Mouse (Mus musculus) left cerebral cortex, postnatal 10 days (tissue): ENCODE results near the gene Arid5b. TPM values are rescaled to one million over a fixed set of nuclear protein-coding genes. Genes with fewer than 3 reads are reported as not detected.

Experiments used
- DNase-seq, 2 experiments: peaks; one replicate each; pipeline ENCODE4 v3.0.0; 2021 to 2022; ENCODE audit warnings: low spot score in 2 of 2, mixed read lengths in 1 of 2; ENCODE audit errors: extremely low spot score in 1 of 2
- intact Hi-C: fragments of 180-260 bp; cut with DNase I; formaldehyde crosslinking; loops from one replicate; pipeline ENCODE4 v1.15.1; 2025
- total RNA-seq, 2 experiments: library from RNA; stranded (reverse); gene quantifications; 2 replicates each; pipeline ENCODE4 v1.2.3; 2021

Arid5b gene
- total RNA-seq, 2 experiments from 2014 or later = 22.6 to 24.0 TPM

- intact Hi-C loops = no loop called here
- no peak for DNase-seq
These were observed 145.9 kb downstream of the Arid5b start for GRCm38 (mm10) chr10:68132636-68133035.

DNA sequence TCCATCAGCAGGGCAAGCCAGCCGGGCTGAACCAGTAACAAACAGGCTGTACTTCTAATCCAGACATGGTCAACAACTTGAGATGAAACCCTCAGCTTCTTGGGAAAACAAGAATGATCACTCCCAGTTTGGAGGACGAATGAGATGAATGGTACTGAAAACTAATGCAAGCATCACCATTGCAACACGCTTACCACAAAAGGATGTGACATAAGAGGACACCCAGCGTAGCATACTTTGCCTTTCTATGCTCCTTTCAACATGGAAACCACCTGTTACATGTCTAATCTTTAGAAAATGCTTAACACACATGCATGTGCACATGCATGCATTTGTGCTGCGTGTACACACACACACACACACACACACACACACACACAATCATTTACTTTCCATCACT, 146.4 kb downstream of the Arid5b start:
- no peak for DNase-seq
- intact Hi-C loops = no loop called here

DNA sequence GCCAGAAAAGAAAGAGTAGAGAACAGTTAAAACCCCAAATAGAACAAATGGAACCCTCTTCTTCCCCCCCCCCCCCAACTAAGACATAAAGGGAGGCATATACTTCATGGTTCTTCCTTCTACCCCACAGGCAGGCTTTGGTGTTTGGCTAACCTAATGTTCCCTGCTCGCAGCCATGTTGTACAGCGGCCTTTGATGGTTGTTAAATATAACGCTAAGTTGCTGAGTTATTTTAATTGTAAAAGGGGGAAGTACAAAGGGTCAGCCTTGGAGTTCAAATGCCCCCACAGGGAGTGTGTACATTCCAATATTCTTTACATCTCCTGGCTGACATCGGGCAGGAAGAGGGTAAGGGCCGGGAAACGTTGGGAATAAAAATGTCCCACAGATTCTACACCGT, 148.9 kb downstream of the Arid5b start:
- DNase-seq = no peak
- intact Hi-C loops = no loop called here

DNA sequence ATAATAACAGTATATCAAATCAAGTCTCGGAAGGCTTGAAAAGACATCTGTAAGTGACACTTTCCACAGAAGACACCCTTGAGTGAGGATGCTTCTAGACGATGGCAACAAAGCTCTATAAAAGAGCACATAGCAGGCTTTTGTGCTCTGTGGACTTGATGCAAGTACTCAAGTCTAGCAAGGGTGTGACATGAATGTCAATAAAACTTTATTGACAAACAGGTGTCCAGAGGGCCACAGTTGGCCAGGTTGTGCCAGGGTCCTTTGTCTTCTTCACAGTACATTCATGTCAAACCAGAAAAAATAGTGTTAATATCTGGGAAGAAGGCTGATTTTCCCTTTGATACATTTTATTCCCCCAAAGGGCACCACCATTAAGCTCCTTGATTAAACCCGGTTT, 149.5 kb downstream of the Arid5b start:
- intact Hi-C loops = no loop called here
- no peak for DNase-seq

- DNase-seq = peak in 1 of 2 experiments; percentile 55
- intact Hi-C loops = no loop called here
These were observed 150.1 kb downstream of the Arid5b start for GRCm38 (mm10) chr10:68128441-68128848.

DNA sequence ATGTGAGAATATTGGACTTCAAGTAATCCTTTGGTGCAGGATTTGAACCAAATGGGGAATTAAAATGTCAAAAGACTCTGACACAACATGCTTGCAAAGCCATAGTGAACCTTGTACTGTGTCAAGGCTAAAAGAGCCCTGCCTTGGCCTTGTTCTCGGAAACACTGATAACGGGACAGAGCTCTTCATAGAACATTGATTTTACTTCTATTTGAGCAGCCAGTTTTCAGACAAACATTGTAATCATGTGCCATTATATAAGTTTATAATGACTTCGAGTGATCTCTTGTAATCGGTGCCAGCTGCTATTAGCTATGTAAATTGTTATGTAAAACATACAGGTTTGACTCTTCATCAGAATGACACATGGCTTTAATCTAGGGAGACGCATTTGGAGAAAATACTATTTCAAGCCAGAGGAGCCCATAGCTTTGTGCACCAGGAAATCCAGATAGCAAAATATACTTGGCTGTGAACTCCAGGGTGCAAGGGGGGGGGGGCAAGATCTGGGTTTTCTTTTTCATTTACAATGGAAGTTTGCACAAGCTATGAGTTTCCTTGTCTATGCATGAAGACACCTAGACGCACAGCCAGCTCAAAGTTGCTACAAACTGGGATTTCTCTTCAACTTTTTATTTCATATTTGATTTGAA, 150.8 kb downstream of the Arid5b start:
- intact Hi-C loops = no loop called here
- no peak for DNase-seq

DNA sequence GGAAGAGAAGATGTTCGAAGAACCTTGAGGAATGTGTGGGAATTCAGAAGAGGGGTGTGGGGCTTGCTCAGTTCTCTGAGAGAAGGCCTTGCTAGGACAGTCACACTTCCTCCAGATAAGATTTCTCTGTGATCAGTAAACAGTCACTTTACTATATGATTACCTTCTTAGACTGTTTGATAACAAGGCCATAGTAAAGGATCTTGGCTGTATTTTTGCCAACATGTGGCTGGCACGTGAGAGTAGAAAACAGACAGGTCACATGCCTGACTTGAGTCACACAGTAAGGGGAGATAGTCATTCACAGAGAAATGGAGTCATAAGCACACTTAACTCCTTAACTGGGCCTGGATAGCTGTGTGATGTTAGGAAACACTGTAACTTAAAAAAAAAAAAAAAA, 151.4 kb downstream of the Arid5b start:
- no peak for DNase-seq
- intact Hi-C loops = no loop called here

- no peak for DNase-seq
- intact Hi-C loops = no loop called here
These were observed 152.0 kb downstream of the Arid5b start for GRCm38 (mm10) chr10:68126551-68126950.

- DNase-seq = no peak
- intact Hi-C loops = no loop called here
These were observed 152.5 kb downstream of the Arid5b start for GRCm38 (mm10) chr10:68125919-68126550.

DNA sequence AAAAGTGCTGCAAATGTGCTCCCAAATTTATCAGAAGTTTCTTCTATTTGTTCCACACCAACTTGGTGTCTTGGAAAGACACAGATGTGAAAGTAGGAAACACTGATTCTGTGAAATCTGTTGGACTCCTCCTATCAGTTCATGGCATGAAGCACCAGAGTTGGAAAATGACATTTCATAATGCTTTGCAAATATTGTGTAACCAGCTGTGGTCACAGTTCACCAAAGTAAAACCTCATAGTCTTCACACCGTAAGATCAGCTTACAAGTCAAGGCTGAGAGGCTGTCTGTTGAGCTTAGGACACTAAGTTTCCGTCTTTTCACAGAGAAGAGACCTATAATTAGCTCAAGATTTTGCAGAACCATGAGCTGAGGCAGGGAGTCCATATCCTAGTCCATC, 153.6 kb downstream of the Arid5b start:
- intact Hi-C loops = no loop called here
- DNase-seq = no peak

DNA sequence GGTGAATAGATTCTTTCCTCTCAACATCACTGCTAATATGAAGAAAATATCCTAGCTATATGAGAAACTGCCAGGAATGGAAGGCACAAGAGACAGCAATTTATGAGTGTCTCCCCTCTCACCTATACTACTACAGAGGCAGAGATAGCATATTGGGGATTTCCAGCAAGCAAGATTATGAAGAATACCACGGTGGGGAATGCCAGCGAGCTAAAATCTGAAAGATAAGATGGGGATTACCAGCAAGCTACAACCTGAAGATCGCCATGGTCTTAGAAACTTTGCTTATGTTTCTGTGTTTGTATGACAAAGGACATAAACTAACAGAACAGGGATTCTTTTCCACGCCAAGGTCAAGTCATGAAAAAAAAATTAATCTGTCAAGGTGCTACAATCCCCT, 155.1 kb downstream of the Arid5b start:
- DNase-seq = no peak
- intact Hi-C loops = no loop called here

DNA sequence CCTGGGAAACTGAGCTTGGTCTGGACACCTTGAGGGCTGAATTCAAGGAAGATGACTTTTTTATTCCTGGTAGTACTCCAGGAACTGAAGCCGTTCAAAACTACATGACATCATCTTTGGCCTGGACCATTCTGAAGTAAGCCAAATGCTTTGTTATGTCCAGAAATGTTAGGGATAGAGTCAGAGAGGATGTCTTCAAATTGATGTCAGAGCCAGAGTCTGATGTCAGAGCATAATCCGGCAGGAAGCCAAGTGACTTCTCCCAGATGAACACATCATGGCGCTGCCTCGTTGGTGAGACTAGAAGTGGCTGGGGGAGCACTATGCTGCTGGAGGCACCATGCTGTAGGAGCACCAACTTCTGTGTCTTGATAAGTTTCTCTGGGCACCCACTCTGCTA, 156.6 kb downstream of the Arid5b start:
- intact Hi-C loops = no loop called here
- no peak for DNase-seq

- intact Hi-C loops = no loop called here
- DNase-seq = no peak
These were observed 157.3 kb downstream of the Arid5b start for GRCm38 (mm10) chr10:68121251-68121650.

- intact Hi-C loops = no loop called here
- no peak for DNase-seq
These were observed 158.5 kb downstream of the Arid5b start for GRCm38 (mm10) chr10:68120011-68120410.

DNA sequence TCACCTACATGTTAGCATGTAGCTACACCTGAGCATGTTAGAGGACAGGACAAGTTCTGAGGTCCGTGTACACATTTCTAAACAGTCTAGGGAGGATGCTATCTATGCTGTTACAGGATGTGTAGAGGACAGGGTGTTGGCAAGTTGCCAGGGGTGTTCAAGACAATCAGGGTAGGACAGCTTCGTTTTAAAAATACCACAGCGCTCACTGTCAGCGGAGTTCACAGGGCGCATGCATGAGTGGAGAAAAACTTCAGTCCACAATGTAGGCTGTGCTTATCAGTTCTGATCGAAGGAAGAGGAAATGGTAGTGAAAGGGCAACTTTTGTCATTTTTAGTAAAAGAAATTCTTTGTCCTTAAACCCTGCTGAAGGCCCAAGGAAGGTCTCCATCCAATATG, 159.3 kb downstream of the Arid5b start:
- intact Hi-C loops = no loop called here
- no peak for DNase-seq

GRCm38 (mm10) chr10:68114955-68115354, 163.6 kb downstream of the Arid5b start:
- DNase-seq = no peak
- intact Hi-C loops = no loop called here

DNA sequence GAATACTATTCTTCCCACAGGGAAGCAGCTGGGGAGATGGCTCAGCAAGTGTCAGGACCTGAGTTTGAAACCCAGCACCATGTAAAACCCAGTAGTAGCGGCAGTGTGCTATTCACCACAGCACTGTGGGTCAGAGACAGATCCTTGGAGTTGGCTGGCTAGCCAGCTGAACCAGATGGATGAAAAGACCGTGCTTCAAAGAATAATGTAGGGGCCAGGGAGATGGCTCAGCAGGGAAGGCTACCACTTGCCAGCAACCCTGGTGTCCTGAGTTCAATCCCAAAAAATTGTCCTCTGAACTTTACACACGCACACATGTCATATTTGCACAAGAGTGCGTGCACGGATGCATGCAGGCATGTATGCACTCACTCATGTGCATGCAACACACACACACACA, 164.9 kb downstream of the Arid5b start:
- intact Hi-C loops = no loop called here
- DNase-seq = no peak

DNA sequence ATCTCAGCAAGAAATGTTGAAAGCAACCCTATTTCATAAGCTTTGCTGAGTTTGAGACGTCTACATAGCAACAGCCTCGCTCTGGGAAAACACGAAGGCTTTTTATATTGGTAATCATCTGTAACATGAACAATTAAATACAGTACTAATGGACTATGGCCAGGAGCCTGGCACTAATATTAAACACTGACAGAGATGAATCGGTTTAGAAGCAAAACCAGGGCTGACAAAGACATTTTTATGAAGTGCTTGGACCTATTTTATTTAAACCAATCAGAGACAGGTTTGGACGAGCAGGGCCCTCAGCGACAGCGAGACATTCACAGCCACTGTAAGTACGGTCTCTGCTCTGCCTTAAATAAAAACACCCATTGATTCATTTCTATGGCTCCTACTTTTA, 165.6 kb downstream of the Arid5b start:
- DNase-seq = no peak
- intact Hi-C loops = no loop called here

DNA sequence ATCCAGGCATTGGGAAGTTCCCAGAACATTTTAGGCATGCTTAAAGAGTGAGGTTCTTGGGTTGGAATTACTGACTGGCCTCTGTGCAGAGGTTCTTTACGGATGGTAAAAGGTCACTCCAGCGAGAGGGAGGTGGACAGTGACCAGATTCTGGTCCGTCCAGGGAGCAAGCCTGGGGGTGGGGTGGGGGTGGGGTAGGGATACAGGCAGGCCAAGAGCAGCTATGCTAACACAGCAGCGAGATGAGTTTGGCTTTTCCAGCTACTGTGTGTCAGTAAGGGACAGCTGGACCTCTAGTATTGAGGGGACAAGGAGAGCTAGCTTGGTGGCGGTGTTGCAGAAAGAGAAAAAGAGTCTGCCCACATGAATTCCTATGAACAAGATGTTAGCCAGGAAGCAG, 167.9 kb downstream of the Arid5b start:
- DNase-seq = no peak
- intact Hi-C loops = no loop called here

- no peak for DNase-seq
- intact Hi-C loops = no loop called here
These were observed 168.4 kb downstream of the Arid5b start for GRCm38 (mm10) chr10:68110182-68110581.

GRCm38 (mm10) chr10:68109651-68110050, 168.9 kb downstream of the Arid5b start:
- no peak for DNase-seq
- intact Hi-C loops = no loop called here
